Mouse (Mus musculus) cerebellum, adult 11 months (tissue): Measurements from ENCODE around the gene Plekha6.

Experiments used
- DNase-seq: peaks from one replicate; pipeline ENCODE4 v3.0.0; 2022

The Plekha6 gene

DNA sequence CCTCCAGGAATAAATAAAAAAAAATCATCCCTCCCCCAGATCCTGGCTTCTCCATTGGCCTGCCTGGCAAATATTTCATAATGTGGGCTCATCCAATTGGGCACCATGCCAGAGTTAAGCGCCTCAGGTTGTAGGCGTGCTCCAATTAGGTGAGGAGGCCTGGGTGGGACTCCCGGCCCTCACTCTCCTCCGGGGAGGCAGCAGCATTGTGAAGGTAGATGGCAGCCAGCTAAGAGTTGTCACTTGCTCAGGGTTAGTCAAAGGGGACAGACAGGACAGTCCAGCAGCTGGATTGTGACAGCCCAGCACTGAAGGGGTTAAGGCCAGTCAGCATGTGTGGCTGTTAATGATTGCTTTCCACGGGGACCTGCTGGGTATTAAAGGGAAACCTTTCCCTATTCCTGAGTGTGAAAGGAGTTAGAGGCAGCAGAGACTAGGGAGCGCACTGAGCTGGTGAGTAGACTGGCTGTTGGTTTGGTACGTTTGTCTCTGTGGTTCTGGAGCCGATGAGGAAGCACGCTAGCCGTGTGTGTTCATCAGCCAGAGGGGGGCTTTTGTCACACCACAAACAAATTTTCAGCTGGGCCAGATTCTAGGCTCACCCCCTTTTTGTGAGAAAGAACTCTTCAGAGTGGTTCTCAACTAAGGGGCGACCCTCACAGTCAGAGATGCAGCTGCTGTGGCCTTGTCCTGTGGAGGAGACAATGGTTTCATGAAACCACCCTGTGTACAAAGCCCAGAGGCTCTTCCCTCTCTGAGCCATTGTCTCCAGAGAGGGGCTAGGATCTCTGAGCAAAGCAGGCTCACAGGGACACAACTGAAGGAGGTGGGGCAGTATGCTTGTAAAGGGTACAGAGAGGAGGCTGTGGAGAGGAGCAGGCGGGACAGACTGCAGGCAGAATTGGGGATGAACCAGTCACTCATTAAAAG is 81.9 kb downstream of the Plekha6 start:
- DNase-seq: no peak

DNA sequence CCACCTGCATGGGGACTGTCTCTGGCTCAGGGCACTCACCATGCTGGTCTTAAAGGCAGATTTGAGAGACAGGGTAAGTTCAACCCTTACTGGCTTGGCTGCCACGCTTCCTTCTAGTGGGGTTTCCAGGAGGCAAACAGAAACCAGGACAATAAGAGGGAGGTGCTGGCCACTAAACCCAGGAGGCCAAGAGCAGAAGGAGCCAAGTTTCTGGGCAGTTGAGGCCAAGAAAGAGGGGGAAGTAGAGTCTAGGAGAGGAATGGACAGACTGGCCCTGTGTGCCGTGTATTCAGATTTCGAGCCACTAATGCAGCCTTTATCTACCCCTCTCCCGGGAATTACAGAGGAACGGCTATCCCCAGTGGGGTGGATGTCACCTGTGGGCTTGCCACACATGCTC is 83.2 kb downstream of the Plekha6 start:
- no peak for DNase-seq

DNA sequence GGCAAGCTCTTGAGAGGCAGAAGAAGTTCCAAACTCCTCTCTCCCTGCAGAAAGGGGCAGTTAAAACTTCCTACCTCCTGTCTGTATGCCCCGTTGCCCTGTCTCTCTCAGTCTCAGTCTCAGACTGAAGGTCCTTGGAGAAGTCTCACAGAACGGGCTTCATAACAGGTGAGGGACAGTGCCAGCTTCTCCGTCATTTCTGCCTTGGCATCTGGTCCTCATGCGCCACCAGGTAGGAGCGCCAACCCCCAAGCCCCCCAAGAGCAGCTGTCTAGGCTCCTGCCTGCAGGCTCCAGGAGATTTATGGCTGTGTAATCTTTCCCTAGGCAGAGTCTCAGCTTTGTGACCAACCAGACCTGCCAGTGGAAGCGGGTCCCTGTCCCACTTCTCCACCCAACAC is 86.8 kb downstream of the Plekha6 start:
- no peak for DNase-seq

DNA sequence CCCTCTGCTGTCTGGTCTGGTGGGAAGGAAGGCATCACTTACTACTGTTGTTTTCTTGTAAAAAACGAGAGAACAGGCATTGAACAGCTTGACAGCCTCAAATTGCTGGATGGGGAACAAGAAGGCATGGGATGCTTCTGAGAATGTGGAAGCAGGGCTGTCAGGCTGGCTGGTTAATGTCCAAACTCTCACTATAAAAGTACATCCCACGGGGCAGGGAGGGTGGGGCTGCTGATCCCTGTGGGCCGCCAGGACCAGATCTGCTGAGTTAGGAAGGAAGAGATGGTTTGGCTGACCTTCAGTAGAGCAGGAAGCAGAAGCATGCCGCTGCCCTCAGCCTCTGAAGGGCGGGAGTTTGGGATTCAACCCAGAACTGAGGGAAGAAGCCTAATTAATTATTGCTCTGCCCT is 87.6 kb downstream of the Plekha6 start:
- DNase-seq: no peak

DNA sequence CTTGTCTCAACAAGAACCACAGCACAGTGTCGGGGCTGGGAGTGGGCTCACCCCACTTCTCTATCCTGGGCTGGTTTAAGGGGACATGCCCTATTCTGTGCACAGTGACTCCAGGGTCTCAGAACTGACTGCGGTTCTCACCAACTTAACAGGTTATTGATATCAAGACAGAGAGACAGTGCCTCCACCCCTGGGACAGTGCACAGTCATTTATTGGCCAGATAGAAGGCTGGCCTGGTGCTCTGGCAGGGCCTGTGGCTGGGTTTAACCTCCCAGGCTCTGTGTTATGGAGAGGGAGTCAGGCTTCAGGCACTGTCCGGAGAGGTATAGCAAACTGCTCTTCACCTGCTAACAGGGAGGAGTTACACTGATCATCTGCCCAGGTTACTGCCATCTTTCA is 88.2 kb downstream of the Plekha6 start:
- DNase-seq: no peak

DNA sequence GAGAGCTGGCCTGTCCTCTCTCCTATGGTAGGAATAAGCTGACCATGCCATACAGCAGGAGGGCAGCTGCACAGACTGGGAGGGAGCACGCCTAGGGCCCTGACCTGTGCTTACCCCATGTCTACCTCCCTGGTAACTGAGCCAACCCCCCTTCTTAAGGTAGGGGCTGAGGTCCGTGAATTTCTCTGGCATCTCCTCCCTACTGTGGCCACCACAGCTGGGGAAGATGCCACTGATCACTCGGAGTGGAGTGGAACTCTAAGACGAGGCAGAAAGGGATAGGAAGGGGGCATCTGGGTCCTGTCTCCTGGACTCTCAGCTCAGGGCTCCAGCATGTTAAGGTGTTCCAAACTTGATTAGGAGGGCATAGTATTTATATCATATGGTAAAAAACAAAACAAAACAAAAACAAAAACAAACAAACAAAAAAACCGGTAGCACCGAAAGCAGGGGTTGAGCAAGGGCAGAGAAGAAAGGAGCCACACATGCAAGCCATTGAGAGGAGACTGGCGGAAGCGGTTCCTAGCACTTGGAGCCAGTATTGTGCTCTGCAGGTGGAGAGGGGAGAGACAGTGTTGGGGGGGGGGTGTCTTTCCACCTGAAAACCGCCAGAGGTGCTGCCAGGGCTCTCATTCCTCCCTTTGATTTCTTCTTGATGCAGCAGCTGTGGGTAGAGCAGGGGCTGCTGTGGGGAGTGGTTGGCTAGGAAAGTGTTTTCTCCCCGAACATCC is 89.0 kb downstream of the Plekha6 start:
- no peak for DNase-seq

DNA sequence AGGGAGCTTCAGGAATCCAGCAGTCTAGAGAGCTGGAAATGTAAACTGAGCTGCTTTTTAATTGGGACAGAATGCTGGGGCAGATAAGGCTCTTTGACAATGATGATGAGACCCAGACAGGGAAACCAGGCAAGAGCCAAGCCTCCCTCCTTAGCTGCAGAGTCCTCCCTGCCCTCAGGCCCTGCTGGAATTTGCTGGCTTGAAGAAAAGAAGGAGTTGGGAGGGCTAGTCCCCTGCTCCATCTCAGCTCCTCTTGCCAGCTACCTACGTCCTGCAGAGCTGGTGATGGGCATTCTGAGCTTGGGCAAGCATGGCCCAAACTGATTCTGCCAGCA is 89.5 kb downstream of the Plekha6 start:
- no peak for DNase-seq

DNA sequence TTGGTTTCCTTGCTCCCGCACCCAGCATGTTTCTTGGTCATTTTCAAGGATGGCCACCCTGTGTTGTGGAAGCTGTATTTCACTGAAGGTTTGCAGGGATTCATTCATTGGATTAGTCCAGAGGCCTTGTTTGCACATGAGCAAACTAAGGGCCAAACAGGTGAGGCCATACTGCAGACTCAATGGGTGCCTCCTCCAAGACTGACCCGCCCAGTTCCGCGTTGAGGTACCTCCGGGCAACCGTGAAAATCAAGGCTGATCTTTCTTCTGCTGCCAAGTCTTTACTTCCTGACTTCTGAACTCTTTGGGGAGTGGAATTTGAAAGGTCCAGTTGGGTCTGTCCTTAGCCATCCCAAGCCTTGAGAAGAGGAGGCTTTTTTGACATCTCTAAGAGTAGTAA is 90.2 kb downstream of the Plekha6 start:
- DNase-seq: no peak

DNA sequence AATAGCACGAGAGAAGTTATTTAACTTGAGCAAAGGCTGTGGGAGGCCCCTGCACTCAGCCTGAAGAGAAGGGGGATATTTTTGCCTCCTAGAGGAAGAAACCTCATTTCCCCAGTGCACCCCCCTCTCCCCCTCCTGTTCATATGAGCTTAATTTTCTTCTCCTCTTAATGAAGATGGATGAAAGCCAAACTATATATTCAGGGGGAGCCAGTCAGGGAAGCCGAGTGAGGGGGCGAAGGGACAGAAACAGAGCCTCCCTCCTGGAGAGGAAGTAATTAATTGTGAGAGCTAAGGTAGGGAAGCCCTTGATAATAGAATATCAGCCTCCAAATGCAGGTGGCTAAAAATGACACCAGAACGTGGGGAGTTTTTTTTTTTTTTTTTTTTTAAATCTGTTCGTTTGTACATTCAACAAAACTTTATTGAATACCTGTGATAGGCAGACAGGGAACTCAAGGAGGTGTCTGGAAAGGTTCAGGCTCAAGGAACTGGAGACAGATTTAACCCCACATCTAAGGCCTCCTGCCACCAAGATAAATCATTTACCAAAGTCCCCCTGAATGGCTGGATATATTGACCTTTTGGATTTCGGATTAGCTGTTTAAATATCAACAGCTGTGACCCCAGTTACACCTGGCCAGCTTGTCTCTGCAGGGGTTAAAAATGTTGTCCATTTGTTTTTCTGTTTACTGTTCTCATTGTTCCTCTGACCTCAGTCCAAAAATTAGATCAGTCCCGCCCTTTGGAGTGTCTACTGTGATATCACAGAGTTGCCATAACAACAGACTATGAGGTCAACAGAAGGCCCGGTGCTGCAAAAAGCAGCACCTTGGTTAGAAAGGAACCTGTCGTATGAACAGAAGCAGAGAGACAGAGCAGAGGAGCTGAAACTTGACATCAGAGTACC is 91.1 kb downstream of the Plekha6 start:
- no peak for DNase-seq

DNA sequence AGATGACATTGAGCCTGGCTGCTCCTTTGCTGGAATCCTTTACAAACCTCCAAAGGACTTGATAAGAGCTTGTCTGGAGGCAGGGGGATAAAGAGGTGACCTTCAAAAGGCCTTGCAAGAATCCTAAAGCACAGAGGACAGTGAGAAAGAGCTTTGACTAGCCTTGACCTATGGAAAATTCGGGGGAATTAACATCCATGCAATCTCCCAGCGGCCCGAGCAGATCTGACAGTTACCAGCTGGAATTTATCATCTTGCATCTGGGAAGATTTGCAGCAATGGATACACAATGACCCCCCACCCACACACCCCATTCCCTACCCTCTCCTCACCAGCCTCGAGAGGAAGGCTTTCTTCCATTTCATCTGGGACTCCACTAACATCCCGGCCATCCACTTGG is 91.8 kb downstream of the Plekha6 start:
- DNase-seq: no peak

DNA sequence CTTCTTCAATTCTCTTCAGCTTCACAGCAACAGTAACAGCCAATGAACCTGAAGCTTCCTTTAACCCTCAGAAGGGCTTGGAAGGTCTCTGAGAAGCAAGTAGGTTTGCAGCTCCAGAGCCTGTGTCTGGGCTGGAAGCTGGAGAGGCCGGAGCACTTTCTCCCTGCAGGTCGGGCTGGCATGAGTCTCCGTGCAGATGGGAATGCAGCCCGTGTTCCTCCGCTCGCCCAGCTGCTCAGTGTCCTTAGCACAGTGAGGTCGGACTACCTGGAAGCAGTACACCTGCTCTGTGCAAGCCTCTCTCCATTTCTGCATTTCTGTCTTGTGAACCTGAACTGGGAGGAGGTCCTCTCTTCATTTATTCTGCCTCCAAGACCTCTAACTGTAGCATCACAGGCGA is 92.3 kb downstream of the Plekha6 start:
- peak; percentile 43 for DNase-seq

DNA sequence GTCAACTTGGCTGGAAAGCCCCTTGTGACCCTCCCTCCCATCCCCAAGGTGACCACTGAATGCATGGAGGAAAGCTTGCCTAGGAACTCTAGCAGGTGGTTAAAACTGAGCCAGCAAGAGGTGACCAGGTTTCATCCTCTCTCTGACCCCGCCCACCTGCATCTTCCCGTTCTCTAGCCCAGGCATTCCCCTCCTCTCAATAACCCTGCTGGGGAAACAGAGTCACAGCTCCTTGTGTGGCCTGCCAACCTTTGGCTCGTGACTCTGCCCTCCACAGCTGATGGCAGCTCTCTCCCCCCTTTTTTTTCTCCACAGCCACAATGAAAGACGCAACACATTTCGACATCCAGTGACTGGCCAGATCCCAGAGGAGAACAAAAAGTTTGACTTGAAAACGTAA is 94.7 kb downstream of the Plekha6 start:
- no peak for DNase-seq

DNA sequence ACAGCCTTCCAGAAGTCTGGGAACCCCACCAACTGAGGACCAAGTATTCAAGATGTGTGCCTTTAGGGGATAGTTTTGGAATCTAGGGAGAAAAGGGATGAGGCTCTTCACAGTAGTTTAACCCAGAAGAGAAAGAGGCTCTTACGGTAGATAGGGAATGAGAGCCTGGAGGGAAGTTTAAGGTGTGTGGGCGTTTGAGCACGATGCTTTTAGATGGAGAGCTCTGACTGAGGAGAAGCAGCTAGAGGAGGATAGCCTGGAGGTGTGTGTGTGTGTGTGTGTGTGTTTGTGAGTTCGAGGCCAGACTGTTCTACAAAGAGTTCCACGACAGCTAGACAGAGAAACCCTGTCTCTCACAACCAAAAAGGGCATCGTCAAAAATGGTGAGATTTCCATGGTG is 98.6 kb downstream of the Plekha6 start:
- DNase-seq: no peak

DNA sequence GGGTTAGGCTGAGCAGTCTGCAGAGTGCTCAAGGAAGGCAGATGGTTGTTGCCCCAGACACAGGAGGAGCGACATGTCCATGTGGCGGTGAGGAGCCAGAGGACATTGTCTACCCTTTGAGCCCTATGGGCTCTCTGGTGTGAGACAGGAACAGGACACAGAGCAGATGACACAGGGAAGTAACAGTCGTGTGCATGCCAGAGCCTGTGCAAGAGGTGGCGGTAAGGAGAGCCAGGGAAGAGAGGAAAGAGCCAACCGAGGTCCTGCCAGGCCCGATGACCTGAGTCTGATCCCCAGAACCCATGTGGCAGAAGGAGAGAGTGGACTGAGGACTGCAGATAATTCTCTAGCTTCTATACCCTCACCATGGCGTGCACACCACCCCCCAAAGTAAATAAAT is 99.1 kb downstream of the Plekha6 start:
- no peak for DNase-seq

DNA sequence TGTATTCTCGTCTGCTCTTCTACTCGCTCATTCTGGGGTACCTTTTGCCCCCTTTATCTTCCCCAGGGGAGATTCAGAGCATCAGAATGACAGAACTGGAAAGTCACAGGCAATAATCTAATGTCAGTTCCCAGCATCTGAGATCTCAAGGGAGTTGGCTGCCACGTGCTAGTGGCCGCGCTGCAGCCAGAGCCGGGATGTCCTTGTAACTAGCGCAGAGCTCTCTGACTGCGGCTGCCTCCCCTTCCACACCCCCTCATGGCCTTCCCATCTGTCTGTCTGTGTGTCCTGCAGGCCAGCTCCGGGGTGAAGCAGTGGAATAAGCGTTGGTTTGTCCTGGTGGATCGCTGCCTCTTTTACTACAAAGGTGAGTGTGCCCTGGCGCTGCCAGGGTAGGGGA is 100.4 kb downstream of the Plekha6 start:
- no peak for DNase-seq

DNA sequence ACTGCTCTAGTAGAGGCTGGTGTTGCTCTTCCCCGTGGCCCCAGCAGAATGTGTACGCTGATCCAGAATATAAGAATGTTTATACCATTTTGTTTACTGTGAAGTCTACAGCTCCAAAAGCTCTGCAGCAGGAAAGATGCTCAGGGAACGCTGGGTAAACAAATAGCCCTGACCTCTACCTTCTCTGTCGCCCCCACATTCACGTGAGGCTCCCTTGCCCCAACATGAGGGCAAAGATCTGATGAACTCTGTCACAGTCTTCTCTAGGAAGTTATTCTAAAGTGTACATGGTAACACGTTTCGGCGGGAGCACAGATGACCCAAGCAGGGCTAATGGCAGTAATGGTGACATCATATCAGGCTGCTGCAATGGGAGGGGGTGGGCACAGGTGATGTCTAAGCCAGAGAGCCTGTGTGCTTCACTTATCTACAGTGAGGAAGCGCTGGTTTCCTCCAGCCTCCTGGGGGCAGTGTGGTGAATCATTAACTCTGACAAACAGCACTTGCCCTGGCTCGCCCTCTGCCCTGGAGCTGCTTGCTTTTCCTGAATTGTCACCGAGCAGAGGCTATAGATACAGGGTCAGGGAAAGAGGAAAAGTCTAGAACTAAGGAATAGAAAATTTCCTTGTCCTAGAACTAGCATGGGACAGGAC is 101.2 kb downstream of the Plekha6 start:
- DNase-seq: no peak

DNA sequence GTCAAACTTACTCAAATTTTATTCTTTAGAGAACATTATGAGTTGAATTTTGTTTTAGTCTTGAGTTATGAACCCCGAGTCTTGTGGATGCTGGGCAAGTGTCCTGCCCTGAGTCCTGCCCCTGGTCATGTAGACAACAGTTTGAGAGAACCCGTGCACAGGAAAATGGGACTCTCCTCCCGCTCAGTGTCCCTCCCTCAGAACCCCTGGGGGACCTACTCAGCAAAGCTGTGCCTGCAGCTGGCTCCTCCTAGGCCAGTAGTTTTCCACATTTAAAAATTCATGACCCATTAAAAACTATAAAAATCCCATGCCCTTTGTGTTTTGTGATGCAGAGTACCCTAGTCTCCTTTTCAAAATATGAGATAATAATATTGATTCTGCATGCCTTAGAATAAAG is 103.1 kb downstream of the Plekha6 start:
- no peak for DNase-seq

DNA sequence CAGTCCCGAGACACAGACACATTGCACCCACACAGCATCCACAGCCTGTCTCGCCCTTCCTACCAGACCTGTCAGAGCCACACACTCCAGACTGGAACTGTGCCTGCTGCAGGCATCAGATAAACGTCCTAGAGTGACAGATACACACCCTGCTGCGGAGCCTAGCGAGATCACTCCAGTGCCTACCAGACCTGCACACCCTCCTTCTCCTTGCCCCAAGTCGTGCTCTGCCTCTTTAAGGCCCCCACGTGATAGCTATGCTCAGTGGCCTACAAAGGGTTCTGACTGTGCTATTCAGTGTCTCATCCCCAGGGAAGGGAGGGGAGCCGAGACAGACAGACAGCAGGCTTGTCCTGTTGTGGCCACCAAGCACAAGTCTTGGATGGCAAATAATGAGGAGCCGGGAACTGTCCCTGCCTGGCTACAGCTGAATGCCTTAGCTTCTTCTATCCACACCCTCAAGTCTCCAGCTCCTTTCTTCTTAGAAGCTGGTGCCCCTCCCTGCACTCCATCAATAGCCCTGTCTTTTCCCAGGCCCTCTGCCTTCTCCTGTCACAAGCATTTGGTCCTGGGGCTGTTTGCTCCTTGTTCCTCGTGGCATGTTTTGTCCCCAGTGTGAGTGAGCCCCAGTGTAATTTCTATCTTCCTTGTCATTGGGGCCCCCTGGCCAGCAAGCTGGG is 103.9 kb downstream of the Plekha6 start:
- DNase-seq: no peak

DNA sequence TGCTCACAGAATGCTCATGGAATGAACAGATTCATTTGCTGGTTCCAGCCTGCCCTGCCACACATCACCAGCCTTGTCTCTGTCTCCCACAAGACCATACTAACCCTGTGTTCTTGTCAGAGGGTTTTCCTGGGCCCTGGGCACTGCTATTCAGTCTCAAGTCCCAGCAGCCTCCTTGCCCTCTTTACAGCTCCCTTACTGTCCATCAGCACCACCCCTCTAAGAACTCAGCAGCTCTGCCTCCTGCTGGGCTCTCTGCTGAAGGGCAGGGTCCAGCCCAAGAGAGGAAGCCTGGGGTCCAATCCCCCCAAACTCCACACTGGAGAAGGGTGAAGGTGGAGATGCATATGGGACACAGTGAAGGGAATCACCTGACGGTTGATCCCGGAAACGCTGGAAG is 104.5 kb downstream of the Plekha6 start:
- DNase-seq: no peak

DNA sequence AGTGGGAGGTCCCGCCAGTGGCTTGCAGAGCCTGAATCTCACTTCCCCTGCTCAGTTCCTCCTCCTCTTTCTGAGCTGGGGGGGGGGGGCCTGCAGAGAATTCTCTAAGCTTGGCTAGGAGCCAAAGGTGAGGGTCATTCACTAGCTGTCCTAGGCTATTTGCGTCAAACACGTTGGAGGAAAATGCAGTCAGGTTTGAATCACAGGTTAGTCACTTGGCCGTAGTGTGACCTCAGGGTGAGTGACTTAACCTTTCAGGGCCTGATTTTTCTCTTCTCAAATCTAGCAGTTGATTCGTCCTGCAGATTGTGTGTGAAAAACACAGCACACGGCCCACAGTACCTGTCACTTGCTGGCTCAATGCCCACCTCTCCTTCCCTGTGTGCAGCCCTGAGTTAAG is 106.3 kb downstream of the Plekha6 start:
- no peak for DNase-seq

DNA sequence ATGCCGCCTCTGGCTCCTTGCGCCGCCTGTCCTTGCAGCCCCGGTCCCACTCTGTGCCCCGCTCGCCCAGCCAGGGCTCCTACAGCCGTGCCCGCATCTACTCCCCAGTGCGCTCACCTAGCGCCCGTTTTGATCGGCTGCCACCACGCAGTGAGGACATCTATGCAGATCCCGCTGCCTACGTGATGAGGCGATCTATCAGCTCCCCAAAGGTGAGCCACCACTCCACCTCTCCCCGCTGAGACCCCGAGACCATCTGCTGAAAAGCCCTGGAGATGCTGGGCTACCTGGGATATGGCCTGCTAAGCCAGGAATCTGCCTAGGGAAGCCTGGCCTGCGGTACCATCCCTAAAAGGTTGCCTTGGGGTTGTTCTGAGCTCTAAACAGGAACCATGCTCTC is 110.2 kb downstream of the Plekha6 start:
- no peak for DNase-seq

DNA sequence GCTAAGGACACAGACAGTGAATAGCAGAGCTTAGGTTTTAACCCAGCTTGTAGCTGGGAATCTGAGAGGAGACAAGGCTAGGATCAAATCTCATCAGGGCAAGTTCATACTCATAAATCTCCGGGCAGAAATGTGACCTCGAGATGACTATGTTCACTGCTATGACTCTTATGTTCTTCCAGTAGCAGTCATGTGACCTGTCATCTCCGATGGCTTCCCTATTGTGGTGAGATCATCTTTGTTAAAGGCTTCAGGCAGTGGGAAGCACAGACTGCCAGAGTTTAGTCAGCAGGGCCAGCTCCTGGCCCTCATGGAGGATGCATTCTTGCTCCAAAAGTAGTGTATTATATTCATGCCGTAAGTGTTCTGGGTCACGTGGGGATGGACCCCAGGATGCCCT is 113.0 kb downstream of the Plekha6 start:
- no peak for DNase-seq
